Mouse (Mus musculus) myocyte (in vitro differentiated cells): ENCODE measurements at regions not wholly inside any gene's neighbourhood (a gene's known extent, or its start where the extent isn't known, plus 50 kb on each side); places are given as distances from the start of the nearest gene placed in this dataset.

Experiments
- H3K27me3 ChIP-seq: one replicate; pipeline ENCODE4 v1.6.1; 2011; ENCODE audit not compliant: control insufficient read depth, insufficient read depth, insufficient read length
- H3K36me3 ChIP-seq: one replicate; pipeline ENCODE4 v1.6.1; 2011; ENCODE audit not compliant: control insufficient read depth, insufficient read depth
- H3K4me2 ChIP-seq: one replicate; pipeline ENCODE4 v1.6.1; 2011; ENCODE audit warnings: low read depth, control low read depth
- H3K4me3 ChIP-seq: one replicate; pipeline ENCODE4 v1.5.1; 2011; ENCODE audit warnings: mild to moderate bottlenecking, control low read depth, moderate library complexity
- H3K79me2 ChIP-seq: one replicate; pipeline ENCODE4 v1.6.1; 2011; ENCODE audit not compliant: control insufficient read depth, insufficient read depth
- H3ac ChIP-seq: one replicate; pipeline ENCODE4 v1.6.1; 2011; ENCODE audit not compliant: control insufficient read depth, insufficient read length
- CEBPB ChIP-seq: IDR thresholded peaks from 2 replicates; pipeline ENCODE4 v1.6.1; 2011; ENCODE audit warnings: mild to moderate bottlenecking, moderate library complexity; ENCODE audit not compliant: poor library complexity, insufficient read depth, severe bottlenecking
- E2F4 ChIP-seq: IDR thresholded peaks from one replicate; pipeline ENCODE4 v1.6.1; 2011; ENCODE audit warnings: mild to moderate bottlenecking, control low read depth, moderate library complexity; ENCODE audit not compliant: insufficient read depth
- MAX ChIP-seq: IDR thresholded peaks from one replicate; pipeline ENCODE4 v1.6.1; 2011; ENCODE audit warnings: low read depth, mild to moderate bottlenecking, control low read depth
- MYOD1 ChIP-seq, 3 experiments: IDR thresholded peaks; one replicate each; pipeline ENCODE4 v1.6.1; 2011; ENCODE audit warnings: control low read depth in 2 of 3, low read depth in 2 of 3, mild to moderate bottlenecking in 2 of 3, moderate library complexity in 1 of 3; ENCODE audit not compliant: insufficient read length in 2 of 3, control insufficient read depth in 1 of 3
- MYOG ChIP-seq, 3 experiments: IDR thresholded peaks; one replicate each; pipeline ENCODE4 v1.6.1; 2011; ENCODE audit warnings: control low read depth in 2 of 3, low read depth in 2 of 3, mild to moderate bottlenecking in 2 of 3; ENCODE audit not compliant: insufficient read length in 2 of 3, control insufficient read depth in 1 of 3, insufficient read depth in 1 of 3
- POLR2A ChIP-seq: IDR thresholded peaks from one replicate; pipeline ENCODE4 v1.6.1; 2011; ENCODE audit warnings: low read depth, mild to moderate bottlenecking, control low read depth, moderate library complexity; ENCODE audit not compliant: insufficient read length
- POLR2AphosphoS2 ChIP-seq: IDR thresholded peaks from one replicate; pipeline ENCODE4 v1.6.1; 2011; ENCODE audit warnings: low read depth, control low read depth; ENCODE audit not compliant: insufficient read length
- REST ChIP-seq: IDR thresholded peaks from one replicate; pipeline ENCODE4 v1.6.1; 2011; ENCODE audit warnings: mild to moderate bottlenecking, control low read depth, moderate library complexity; ENCODE audit not compliant: insufficient read depth, insufficient read length
- SRF ChIP-seq: IDR thresholded peaks from one replicate; pipeline ENCODE4 v1.6.1; 2011; ENCODE audit warnings: low read depth; ENCODE audit not compliant: control insufficient read depth, insufficient read length
- TCF12 ChIP-seq: IDR thresholded peaks from one replicate; pipeline ENCODE4 v1.6.1; 2011; ENCODE audit warnings: mild to moderate bottlenecking, control low read depth; ENCODE audit not compliant: poor library complexity, insufficient read depth, severe bottlenecking
- TCF3 ChIP-seq: IDR thresholded peaks from one replicate; pipeline ENCODE4 v1.6.1; 2011; ENCODE audit warnings: low read depth, control low read depth; ENCODE audit not compliant: insufficient read length
- USF1 ChIP-seq: IDR thresholded peaks from one replicate; pipeline ENCODE4 v1.6.1; 2011; ENCODE audit warnings: low read depth, mild to moderate bottlenecking, control low read depth, moderate library complexity

DNA sequence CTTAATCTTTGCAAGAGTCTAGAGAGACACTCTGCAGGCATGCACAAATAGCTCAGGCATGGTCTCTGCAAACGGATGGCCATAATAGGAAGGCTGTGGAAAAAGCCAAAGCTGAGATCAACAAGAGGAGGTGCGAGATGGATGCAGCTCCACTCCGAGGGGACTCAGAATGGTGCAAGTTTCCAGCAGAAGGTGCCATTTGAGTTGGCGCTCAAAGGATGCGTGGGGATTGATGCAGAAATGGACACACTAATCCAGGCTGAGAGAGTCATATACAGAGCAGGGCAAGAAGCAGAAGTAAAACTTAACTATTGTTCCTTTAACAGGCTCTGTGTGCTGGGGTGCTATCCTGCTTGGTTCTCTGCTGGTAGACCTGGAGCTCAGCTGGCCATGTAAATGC is 315.9 kb downstream of the Rnf144a start:
- Histone ChIP-seq H3K4me3 (no peak overlapping the region), H3K4me2 (no peak overlapping the region), H3K27me3 (no peaks in the 10 kb centered on the region), H3K79me2 (no peaks in the 10 kb centered on the region), H3ac (no peak overlapping the region), H3K36me3 (no peaks in the 10 kb centered on the region)
- TF ChIP-seq MYOG (IDR thresholded peaks at IDR 0.05; ENCODE audit: control insufficient read depth in 1 of 3, insufficient read depth in 1 of 3, insufficient read length in 2 of 3, low read depth in 2 of 3) (no peak), TCF12 (no peak), SRF (no peak), TCF3 (no peak), MYOD1 (IDR thresholded peaks at IDR 0.05; ENCODE audit: control insufficient read depth in 1 of 3, insufficient read length in 2 of 3, low read depth in 2 of 3) (no peak), POLR2A (no peak), POLR2AphosphoS2 (no peak), CEBPB (no peak), REST (no peak)

DNA sequence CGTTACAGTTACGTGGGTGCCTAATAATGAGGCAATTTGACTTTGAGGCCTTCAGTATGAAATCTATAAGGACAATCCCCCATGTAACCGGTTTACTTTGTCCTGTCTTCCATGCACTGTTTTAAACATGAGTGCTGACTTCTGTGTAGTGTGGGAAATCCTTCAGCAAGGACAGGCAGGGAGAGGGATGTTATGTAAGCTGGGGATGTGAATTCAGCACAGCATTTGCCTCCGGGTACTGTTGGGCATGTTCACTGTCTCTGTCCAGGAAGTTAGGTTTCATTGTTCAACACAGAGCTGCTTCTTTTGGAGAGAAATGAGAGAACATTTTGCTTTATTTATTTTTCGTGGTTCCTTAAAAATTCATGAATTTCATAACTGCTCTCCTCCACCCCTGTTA is 322.7 kb downstream of the Rnf144a start:
- Histone ChIP-seq H3K27me3 (no peaks in the 10 kb centered on the region), H3K4me3 (no peak overlapping the region), H3ac (no peak overlapping the region), H3K79me2 (no peaks in the 10 kb centered on the region), H3K36me3 (no peaks in the 10 kb centered on the region), H3K4me2 (no peak overlapping the region)
- TF ChIP-seq CEBPB (no peak), POLR2A (no peak), SRF (no peak), REST (no peak), MYOG (IDR thresholded peaks at IDR 0.05; ENCODE audit: control insufficient read depth in 1 of 3, insufficient read depth in 1 of 3, insufficient read length in 2 of 3, low read depth in 2 of 3) (no peak), TCF12 (no peak), MAX (no peak), USF1 (no peak)

DNA sequence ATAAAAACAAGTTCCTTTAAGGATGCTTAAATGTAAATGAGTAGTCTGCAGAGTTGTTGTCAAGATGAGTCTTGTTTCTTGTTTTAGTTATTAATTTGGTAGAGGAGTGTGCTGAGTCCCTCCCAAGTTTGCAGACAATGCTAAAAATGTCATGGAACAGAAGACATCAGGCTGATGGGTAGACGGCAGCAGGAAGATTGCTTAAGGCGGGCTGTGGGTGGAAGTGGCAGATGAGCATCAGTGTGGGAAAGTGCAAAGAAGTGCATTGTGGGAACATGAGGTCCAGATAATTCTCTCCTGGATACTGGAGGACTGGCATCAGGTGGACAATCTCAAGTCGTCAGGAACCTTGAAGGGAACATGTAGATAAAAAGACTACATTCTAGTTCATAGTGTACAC is 323.2 kb downstream of the Rnf144a start:
- Histone ChIP-seq H3K4me2 (no peak overlapping the region), H3K36me3 (no peaks in the 10 kb centered on the region), H3K4me3 (no peak overlapping the region), H3K79me2 (no peaks in the 10 kb centered on the region), H3ac (no peak overlapping the region), H3K27me3 (no peaks in the 10 kb centered on the region)
- TF ChIP-seq REST (no peak), TCF12 (no peak)

DNA sequence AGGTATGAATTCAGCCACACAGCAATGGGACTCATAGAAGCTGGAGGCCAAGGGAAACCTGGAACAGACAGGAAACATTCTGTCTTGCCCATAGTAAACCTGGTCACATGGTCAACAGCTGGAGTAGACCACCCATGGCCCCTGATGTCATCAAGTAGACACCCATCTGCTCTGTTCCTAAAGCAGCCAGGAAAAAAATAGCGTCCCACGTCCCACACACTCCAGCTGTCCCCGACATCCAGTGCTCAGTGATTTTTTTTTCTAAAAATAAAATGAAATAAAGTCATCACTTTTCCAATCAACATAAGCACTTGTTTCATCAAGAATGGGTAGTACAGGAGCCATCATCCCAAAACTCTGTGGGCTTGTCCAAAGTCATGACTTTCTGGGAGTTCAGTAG is 326.7 kb downstream of the Rnf144a start:
- Histone ChIP-seq H3K27me3 (no peaks in the 10 kb centered on the region), H3K79me2 (no peaks in the 10 kb centered on the region), H3K36me3 (no peaks in the 10 kb centered on the region), H3K4me2 (no peak overlapping the region), H3ac (no peak overlapping the region), H3K4me3 (no peak overlapping the region)
- TF ChIP-seq USF1 (no peak), MYOD1 (IDR thresholded peaks at IDR 0.05; ENCODE audit: control insufficient read depth in 1 of 3, insufficient read length in 2 of 3, low read depth in 2 of 3) (no peak), TCF12 (no peak), SRF (no peak), TCF3 (no peak), REST (no peak), CEBPB (no peak), E2F4 (no peak)

DNA sequence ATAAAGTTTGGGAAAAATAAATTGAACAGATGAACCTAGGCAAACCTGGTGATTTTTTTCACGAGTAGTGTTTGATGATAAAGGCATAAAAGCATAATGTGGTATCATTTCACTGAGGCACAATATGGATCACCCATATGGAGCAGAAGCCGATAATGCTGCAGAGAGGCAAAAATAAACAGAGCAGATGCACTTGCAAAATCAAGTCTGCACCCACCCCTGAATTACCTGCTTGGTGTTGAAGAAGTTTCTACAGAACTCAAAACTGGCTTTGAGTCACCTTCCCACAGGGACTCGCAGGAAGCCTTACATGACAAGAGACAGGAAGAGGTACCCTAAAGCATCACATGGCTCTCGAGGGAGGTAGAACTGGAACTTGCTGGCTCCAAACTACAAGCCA is 328.1 kb downstream of the Rnf144a start:
- Histone ChIP-seq H3K79me2 (no peaks in the 10 kb centered on the region), H3K36me3 (no peaks in the 10 kb centered on the region), H3K4me3 (no peak overlapping the region), H3ac (no peak overlapping the region), H3K4me2 (no peak overlapping the region), H3K27me3 (no peaks in the 10 kb centered on the region)
- TF ChIP-seq MAX (no peak), USF1 (no peak), MYOG (IDR thresholded peaks at IDR 0.05; ENCODE audit: control insufficient read depth in 1 of 3, insufficient read depth in 1 of 3, insufficient read length in 2 of 3, low read depth in 2 of 3) (no peak)

DNA sequence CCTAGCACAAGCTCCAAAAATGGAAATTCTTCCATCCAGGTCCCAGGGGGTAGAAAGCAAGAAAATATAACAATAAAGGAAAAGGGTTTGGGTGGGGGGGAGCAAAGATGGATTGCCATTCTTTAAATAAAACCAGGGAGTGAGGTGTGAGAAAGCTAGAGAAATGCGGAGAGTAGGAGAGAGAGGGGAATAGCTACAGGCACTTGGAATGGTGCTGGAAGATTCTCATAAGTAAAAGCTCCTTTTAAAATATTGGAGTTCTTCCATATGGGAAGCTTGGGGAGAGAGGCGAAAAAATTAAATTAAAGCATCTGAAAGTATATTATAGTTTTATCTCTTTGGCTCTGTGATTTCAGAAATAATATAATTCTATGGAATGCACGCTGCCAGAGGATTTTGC is 328.6 kb downstream of the Rnf144a start:
- Histone ChIP-seq H3K27me3 (no peaks in the 10 kb centered on the region), H3K4me3 (no peak overlapping the region)

More for the DNA sequence above, 328.6 kb downstream of the Rnf144a start:
- no peaks in the 10 kb centered on the region for H3K79me2 ChIP-seq
- no peaks in the 10 kb centered on the region for H3K36me3 ChIP-seq
- H3ac ChIP-seq: no peak overlapping the region
- no peak for TF ChIP-seq CEBPB
- TF ChIP-seq POLR2A: no peak
- TF ChIP-seq REST: no peak
- no peak for TF ChIP-seq SRF
- no peak for TF ChIP-seq E2F4
- no peak for TF ChIP-seq MYOG (IDR thresholded peaks at IDR 0.05; ENCODE audit: control insufficient read depth in 1 of 3, insufficient read depth in 1 of 3, insufficient read length in 2 of 3, low read depth in 2 of 3)
- no peak for TF ChIP-seq MYOD1 (IDR thresholded peaks at IDR 0.05; ENCODE audit: control insufficient read depth in 1 of 3, insufficient read length in 2 of 3, low read depth in 2 of 3)
- no peak for TF ChIP-seq MAX
- TF ChIP-seq USF1: no peak
- TF ChIP-seq POLR2AphosphoS2: no peak
- TF ChIP-seq TCF3: no peak
- TF ChIP-seq TCF12: no peak
- H3K4me2 ChIP-seq: no peak overlapping the region
